Comparison of ENCODE assay signal across 8 mouse cellular contexts in genomic region chr19:3906795-3907786, GRCm38 (mm10). TPM values are rescaled to one million over a fixed set of nuclear protein-coding genes. Genes with fewer than 3 reads are reported as not detected.
DNase-seq lines count a peak whose midpoint lies in the region; ATAC-seq and TF ChIP-seq lines count a peak whose summit lies in the region.

Gene Tcirg1, minus strand, starts transcription at chr19:3907133.

- no peak for TF ChIP-seq CTCF in C2C12 (IDR thresholded peaks at IDR 0.05; ENCODE audit: control insufficient read depth, insufficient read depth, insufficient read length)
- TF ChIP-seq CTCF in testis, adult 2 months (IDR thresholded peaks at IDR 0.05; ENCODE audit: control insufficient read depth, insufficient read depth, insufficient replicate concordance, low read depth, low read length), result no peak

- peak within 1 kb of the TSS; percentile 48 to 82; a peak in 3 of 4 replicates for H3K27ac ChIP-seq in heart, embryonic 14.5 days (replicated peaks in 1 of 2; ENCODE audit: control insufficient read depth in 1 of 2, insufficient read depth in 1 of 2, low read depth in 2 of 2, low read length in 2 of 2)
- peak within 1 kb of the TSS; percentile 80 for H3K27ac ChIP-seq in liver, embryonic 15.5 days (replicated peaks)
- H3K27ac ChIP-seq in neural tube, embryonic 11.5 days (ENCODE audit: low read depth, low read length), result no peak within 1 kb of the TSS
- H3K27ac ChIP-seq in testis, adult 2 months (ENCODE audit: control insufficient read depth, insufficient read depth, low read depth, low read length), result peak within 1 kb of the TSS; percentile 35

- no peaks in the 10 kb centered on the region for H3K27me3 ChIP-seq in C2C12 (ENCODE audit: control insufficient read depth, insufficient read depth, insufficient read length)
- H3K27me3 ChIP-seq in erythroblast, embryonic 14.5 days (ENCODE audit: control insufficient read depth), result no peaks in the 10 kb centered on the region
- H3K27me3 ChIP-seq in heart, embryonic 14.5 days (ENCODE audit: control insufficient read depth, insufficient read depth, low read length), result no peaks in the 10 kb centered on the region
- no peaks in the 10 kb centered on the region for H3K27me3 ChIP-seq in liver, embryonic 15.5 days
- no peaks in the 10 kb centered on the region for H3K27me3 ChIP-seq in neural tube, embryonic 11.5 days (ENCODE audit: control insufficient read depth, insufficient read depth, low read length)
- no peaks in the 10 kb centered on the region for H3K27me3 ChIP-seq in testis, adult 2 months (ENCODE audit: control insufficient read depth, insufficient read depth, low read length)

- peak within 1 kb of the TSS; percentile 68 for H3K9ac ChIP-seq in heart, embryonic 14.5 days (ENCODE audit: low read length)
- peak within 1 kb of the TSS; percentile 63 for H3K9ac ChIP-seq in liver, embryonic 15.5 days
- H3K9ac ChIP-seq in neural tube, embryonic 11.5 days (ENCODE audit: low read length), result peak within 1 kb of the TSS; percentile 62

- H3K4me2 ChIP-seq in heart, embryonic 14.5 days (ENCODE audit: low read length), result peak within 1 kb of the TSS; percentile 69
- H3K4me2 ChIP-seq in liver, embryonic 15.5 days, result peak within 1 kb of the TSS; percentile 95
- peak within 1 kb of the TSS; percentile 61 for H3K4me2 ChIP-seq in neural tube, embryonic 11.5 days (ENCODE audit: low read depth)

- peak within 1 kb of the TSS; percentile 64 for H3ac ChIP-seq in C2C12 (ENCODE audit: control insufficient read depth, insufficient read length, low read depth)

- H3K79me3 ChIP-seq in C2C12 (ENCODE audit: low read depth), result peaks cover 27% of the 10 kb centered on the region

- no peaks in the 10 kb centered on the region for H3K9me3 ChIP-seq in erythroblast, embryonic 14.5 days (ENCODE audit: control insufficient read depth, low read length)
- no peaks in the 10 kb centered on the region for H3K9me3 ChIP-seq in heart, embryonic 14.5 days (ENCODE audit: control insufficient read depth, low read length)
- H3K9me3 ChIP-seq in liver, embryonic 15.5 days (replicated peaks), result no peaks in the 10 kb centered on the region
- no peaks in the 10 kb centered on the region for H3K9me3 ChIP-seq in neural tube, embryonic 11.5 days (ENCODE audit: control insufficient read depth, low read length)

- peaks cover 44% of the 10 kb centered on the region for H3K36me3 ChIP-seq in C2C12 (ENCODE audit: control insufficient read depth, insufficient read depth)
- peaks cover 58% of the 10 kb centered on the region for H3K36me3 ChIP-seq in erythroblast, embryonic 14.5 days (ENCODE audit: control insufficient read depth)
- H3K36me3 ChIP-seq in heart, embryonic 14.5 days (ENCODE audit: control insufficient read depth, insufficient read depth, low read length), result peaks cover 58% of the 10 kb centered on the region
- peaks cover 53% of the 10 kb centered on the region for H3K36me3 ChIP-seq in liver, embryonic 15.5 days (replicated peaks)
- peaks cover 9% of the 10 kb centered on the region for H3K36me3 ChIP-seq in neural tube, embryonic 11.5 days (ENCODE audit: control insufficient read depth, insufficient read depth, low read length)
- no peaks in the 10 kb centered on the region for H3K36me3 ChIP-seq in testis, adult 2 months (ENCODE audit: control insufficient read depth, insufficient read depth, low read length)

- DNase-seq in adrenal gland, postnatal 14 days, result peak; percentile 88
- peak; percentile 91 for DNase-seq in kidney, postnatal 10 days
- DNase-seq in neural tube, embryonic 11.5 days (ENCODE audit: low spot score), result peak; percentile 66

- peaks cover 60% of the 10 kb centered on the region for H3K79me2 ChIP-seq in C2C12 (ENCODE audit: control insufficient read depth, insufficient read depth)

- TF ChIP-seq POLR2A in testis, adult 2 months (IDR thresholded peaks at IDR 0.05; ENCODE audit: control insufficient read depth, low read depth, low read length), result 0 out of 2 replicates have a peak, but pooled peaks have one; percentile 39

- peak within 1 kb of the TSS; percentile 86 for H3K4me3 ChIP-seq in C2C12 (ENCODE audit: insufficient read depth, poor library complexity, severe bottlenecking)
- H3K4me3 ChIP-seq in erythroblast, embryonic 14.5 days (replicated peaks), result peak within 1 kb of the TSS; percentile 70
- H3K4me3 ChIP-seq in heart, embryonic 14.5 days (ENCODE audit: control insufficient read depth in 1 of 2, insufficient read depth in 1 of 2, low read depth in 1 of 2, low read length in 2 of 2), result peak within 1 kb of the TSS; percentile 63 to 67
- peak within 1 kb of the TSS; percentile 65 for H3K4me3 ChIP-seq in liver, embryonic 15.5 days (replicated peaks)
- H3K4me3 ChIP-seq in neural tube, embryonic 11.5 days (ENCODE audit: low read depth, low read length), result peak within 1 kb of the TSS; percentile 36
- H3K4me3 ChIP-seq in testis, adult 2 months (ENCODE audit: control insufficient read depth, low read depth, low read length), result peak within 1 kb of the TSS; percentile 87

- WGBS in heart, embryonic 14.5 days, result 4% methylated on average over 36 of the region's 36 CpGs
- 3% methylated on average over 36 of the region's 36 CpGs for WGBS in liver, embryonic 15.5 days (ENCODE audit: insufficient replicate concordance)
- WGBS in neural tube, embryonic 11.5 days, result 5% methylated on average over 36 of the region's 36 CpGs

- peaks cover 41% of the 10 kb centered on the region for H3K4me1 ChIP-seq in erythroblast, embryonic 14.5 days (ENCODE audit: control insufficient read depth)
- H3K4me1 ChIP-seq in heart, embryonic 14.5 days (ENCODE audit: control insufficient read depth in 2 of 2, insufficient read depth in 2 of 2, low read length in 2 of 2), result peaks cover 18 to 22% of the 10 kb centered on the region in 2 experiments; a peak in 3 of 4 replicates
- peaks cover 81% of the 10 kb centered on the region for H3K4me1 ChIP-seq in liver, embryonic 15.5 days (replicated peaks)
- peaks cover 4% of the 10 kb centered on the region; the same call in 1 of the 2 replicates for H3K4me1 ChIP-seq in neural tube, embryonic 11.5 days (ENCODE audit: control insufficient read depth, insufficient read depth, low read length)
- H3K4me1 ChIP-seq in testis, adult 2 months (ENCODE audit: control insufficient read depth, insufficient read depth, low read length), result peaks cover 32% of the 10 kb centered on the region

- ATAC-seq in heart, embryonic 14.5 days (ENCODE audit: insufficient number of reproducible peaks, insufficient read depth, low FRiP score, low read depth), result peak; percentile 81
- ATAC-seq in liver, embryonic 15.5 days (ENCODE audit: insufficient read depth), result peak; percentile 81
- ATAC-seq in neural tube, embryonic 11.5 days (ENCODE audit: insufficient read depth, low FRiP score, low TSS enrichment), result peak; percentile 66

TF ChIP-seq in C2C12, 6 proteins besides CTCF, POLR2A, EP300 and RAD21:
- no peak for TF ChIP-seq MAX (IDR thresholded peaks at IDR 0.05)
- peak; percentile 63 for TF ChIP-seq CEBPB (IDR thresholded peaks at IDR 0.05; ENCODE audit: low read depth)
- TF ChIP-seq MYOD1 (IDR thresholded peaks at IDR 0.05; ENCODE audit: control insufficient read depth, insufficient read length, low read depth), result no peak
- no peak for TF ChIP-seq USF1 (IDR thresholded peaks at IDR 0.05; ENCODE audit: low read depth)

RNA-seq across cellular contexts. Expression of gene Tcirg1, which starts in this region (rescaled TPM):
- polyA plus RNA-seq in C2C12 (2012; fragmentation: generic; extraction: Trizol), result 61.1 TPM
- 44.3 and 48.8 TPM in 2 replicates for total RNA-seq in adrenal gland, postnatal 14 days (2021)
- polyA plus RNA-seq in erythroblast, embryonic 14.5 days (2012), result 0.96 and 1.2 TPM in 2 replicates
- polyA plus RNA-seq in heart, embryonic 14.5 days (2014; fragmentation: Nextera tagmentation; extraction: Ambion mirVana), result 16.1 and 17.1 TPM in 2 replicates
- 29.5 and 38.6 TPM in 2 replicates for polyA plus RNA-seq in liver, embryonic 15.5 days (2015; fragmentation: Nextera tagmentation; extraction: Ambion mirVana)
- polyA plus RNA-seq in neural tube, embryonic 11.5 days (2014; fragmentation: Nextera tagmentation; extraction: Ambion mirVana), result 17.3 TPM in 2 replicates
- 11.2 and 11.4 TPM in 2 replicates for polyA plus RNA-seq in testis, adult 2 months (2012; rRNA removed)

Comparison
In these comparisons a context has a peak if more than half of its experiments do, and no peak if none do; other contexts are left out.
1. H3K4me3 ChIP-seq: peak in every context shown above with its lines; median percentile 87 in testis, adult 2 months; 86 in C2C12; 70 in erythroblast, embryonic 14.5 days; 65 in heart, embryonic 14.5 days; 65 in liver, embryonic 15.5 days; 36 in neural tube, embryonic 11.5 days.